Mouse (Mus musculus) left cerebral cortex, adult 8-10 months (tissue): ENCODE results near the gene Ncln. TPM values are rescaled to one million over a fixed set of nuclear protein-coding genes. Genes with fewer than 3 reads are reported as not detected.
"Not testable (repeated sequence)": the region's sequence is repeated elsewhere in the genome, so short reads cannot be mapped to it uniquely, and the experiment has no call there.

Experiments
- DNase-seq, 2 experiments: peaks; one replicate each; pipeline ENCODE4 v3.0.0; 2022; ENCODE audit warnings: low spot score in 2 of 2
- total RNA-seq, 4 experiments: library from RNA; stranded (reverse); gene quantifications; 2 replicates each; pipeline ENCODE4 v1.2.4; 2022

Ncln gene
- total RNA-seq, 4 experiments from 2014 or later = 70.9 to 91.6 (median 73.7) TPM

GRCm38 (mm10) chr10:81464405-81465264 is 31.6 kb downstream of the Ncln start:
- DNase-seq = peak in 1 of 2 experiments; percentile 12

GRCm38 (mm10) chr10:81463531-81463930 is 32.7 kb downstream of the Ncln start:
- DNase-seq = peak in 1 of 2 experiments; percentile 1

GRCm38 (mm10) chr10:81462917-81463316 is 33.3 kb downstream of the Ncln start:
- DNase-seq = peak in 1 of 2 experiments; percentile 3

- peak in 1 of 2 experiments; percentile 5 for DNase-seq
Observed at GRCm38 (mm10) chr10:81462415-81462804, 33.8 kb downstream of the Ncln start.

GRCm38 (mm10) chr10:81461673-81462414 is 34.3 kb downstream of the Ncln start:
- DNase-seq = no peak

GRCm38 (mm10) chr10:81460951-81461350 is 35.2 kb downstream of the Ncln start:
- DNase-seq = no peak

- DNase-seq = peak in 1 of 2 experiments; percentile 4
Observed at GRCm38 (mm10) chr10:81460471-81460870, 35.7 kb downstream of the Ncln start.

GRCm38 (mm10) chr10:81459399-81459798 is 36.8 kb downstream of the Ncln start:
- no peak for DNase-seq

- DNase-seq = no peak
Observed at GRCm38 (mm10) chr10:81458267-81458666, 37.9 kb downstream of the Ncln start.

- peak in 1 of 2 experiments; percentile 6 for DNase-seq
Observed at GRCm38 (mm10) chr10:81457624-81458023, 38.6 kb downstream of the Ncln start.

- DNase-seq = no peak
Observed at GRCm38 (mm10) chr10:81456983-81457563, 39.1 kb downstream of the Ncln start.

GRCm38 (mm10) chr10:81455181-81455895 is 40.9 kb downstream of the Ncln start, which contains the start of gene Nfic:
TSS of gene Nfic (minus strand) at chr10:81455635.
- no peak for DNase-seq

- DNase-seq = no peak
Observed at GRCm38 (mm10) chr10:81454106-81454505, 42.1 kb downstream of the Ncln start.

GRCm38 (mm10) chr10:81452947-81453288 is 43.3 kb downstream of the Ncln start:
- no peak for DNase-seq

GRCm38 (mm10) chr10:81452237-81452946 is 43.8 kb downstream of the Ncln start:
- DNase-seq = peak in 1 of 2 experiments; percentile 1

GRCm38 (mm10) chr10:81451365-81451745 is 44.8 kb downstream of the Ncln start:
- no peak for DNase-seq

GRCm38 (mm10) chr10:81450641-81451364 is 45.4 kb downstream of the Ncln start:
- no peak for DNase-seq

- DNase-seq = peak; percentile 50 to 66
Observed at GRCm38 (mm10) chr10:81450140-81450539, 46.1 kb downstream of the Ncln start.

- DNase-seq = not testable (repeated sequence)
Observed at GRCm38 (mm10) chr10:81445516-81445915, 50.7 kb downstream of the Ncln start.

GRCm38 (mm10) chr10:81441019-81441418 is 55.2 kb downstream of the Ncln start:
- no peak for DNase-seq
